Mouse (Mus musculus) heart, adult 2 months (tissue): ENCODE measurements at regions not wholly inside any gene's neighbourhood (a gene's known extent, or its start where the extent isn't known, plus 50 kb on each side); places are given as distances from the start of the nearest gene placed in this dataset.
A peak's percentile ranks its signal among the peaks of the same experiment; 100 is the strongest.

Experiments
- DNase-seq, 2 experiments: peaks; one replicate each; pipeline ENCODE4 v3.0.0; 2021
- H3K27ac ChIP-seq: fragments of 200-600 bp; 2 replicates; pipeline ENCODE4 v1.8.1; 2022
- H3K27me3 ChIP-seq: fragments of 200-500 bp; 2 replicates; pipeline ENCODE4 v1.6.1; 2012; ENCODE audit warnings: mild to moderate bottlenecking, low read length, inconsistent platforms, mixed read lengths; ENCODE audit not compliant: control insufficient read depth, insufficient read depth
- H3K36me3 ChIP-seq: fragments of 200-500 bp; 2 replicates; pipeline ENCODE4 v1.6.1; 2012; ENCODE audit warnings: low read length, inconsistent platforms; ENCODE audit not compliant: control insufficient read depth, insufficient read depth
- H3K4me1 ChIP-seq: fragments of 200-500 bp; 2 replicates; pipeline ENCODE4 v1.6.1; 2011; ENCODE audit warnings: low read length; ENCODE audit not compliant: control insufficient read depth, insufficient read depth
- H3K4me3 ChIP-seq: fragments of 200-600 bp; 2 replicates; pipeline ENCODE4 v1.8.1; 2022
- H3K79me2 ChIP-seq: fragments of 200-500 bp; replicated peaks from 2 replicates; pipeline ENCODE4 v1.6.1; 2012; ENCODE audit warnings: mild to moderate bottlenecking, inconsistent platforms, low read length, moderate library complexity, mixed read lengths; ENCODE audit not compliant: control insufficient read depth, insufficient read depth
- H3K9ac ChIP-seq: fragments of 200-500 bp; 2 replicates; pipeline ENCODE4 v1.6.1; 2012; ENCODE audit warnings: low read depth, mild to moderate bottlenecking, control low read depth, inconsistent platforms, low read length, mixed read lengths
- CTCF ChIP-seq: fragments of 200-600 bp; IDR thresholded peaks from 2 replicates; pipeline ENCODE4 v1.8.1; 2022; ENCODE audit warnings: antibody characterized with exemption, mild to moderate bottlenecking, moderate library complexity
- EP300 ChIP-seq: fragments of 200-500 bp; IDR thresholded peaks from 2 replicates; pipeline ENCODE4 v1.6.1; 2011; ENCODE audit warnings: low read depth, low read length, control low read depth; ENCODE audit not compliant: insufficient read depth
- POLR2A ChIP-seq: fragments of 200-500 bp; IDR thresholded peaks from 2 replicates; pipeline ENCODE4 v1.6.1; 2011; ENCODE audit warnings: mild to moderate bottlenecking, low read depth, low read length, control low read depth; ENCODE audit not compliant: insufficient read depth
- WGBS: fragments of 180-500 bp; shearing (Covaris S2); methylation state at CpG from one replicate; pipeline ENCODE4 v1.1.7; 2018; 5-methylcytosine and 5-hydroxymethylcytosine counted together
- intact Hi-C: fragments of 180-260 bp; cut with DNase I; formaldehyde crosslinking; loops from one replicate; pipeline ENCODE4 v1.15.1; 2025

DNA sequence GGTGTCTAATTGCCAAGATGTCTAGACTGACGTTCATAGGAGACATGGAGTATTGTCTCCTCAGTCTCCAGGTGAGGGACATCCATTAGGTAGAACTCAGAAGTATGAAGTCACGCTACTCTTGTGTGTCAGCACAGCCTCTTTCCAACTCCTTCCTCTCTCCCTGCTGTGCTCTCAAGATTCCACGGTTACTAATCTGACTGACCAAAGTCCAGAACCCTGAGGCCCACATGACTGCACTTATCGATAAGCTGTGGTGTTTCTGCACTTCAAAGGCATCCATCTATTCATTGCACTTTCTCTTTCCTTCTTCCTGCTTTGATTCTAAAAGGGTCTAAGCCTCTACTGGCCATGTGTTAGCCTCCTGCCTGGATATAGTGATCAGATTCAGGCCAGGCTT, 107.4 kb upstream of the Neo1 start:
- 82% methylated on average over 4 of the region's 4 CpGs for WGBS
- Histone ChIP-seq H3K36me3 (no peaks in the 10 kb centered on the region), H3K27ac (no peak overlapping the region)

DNA sequence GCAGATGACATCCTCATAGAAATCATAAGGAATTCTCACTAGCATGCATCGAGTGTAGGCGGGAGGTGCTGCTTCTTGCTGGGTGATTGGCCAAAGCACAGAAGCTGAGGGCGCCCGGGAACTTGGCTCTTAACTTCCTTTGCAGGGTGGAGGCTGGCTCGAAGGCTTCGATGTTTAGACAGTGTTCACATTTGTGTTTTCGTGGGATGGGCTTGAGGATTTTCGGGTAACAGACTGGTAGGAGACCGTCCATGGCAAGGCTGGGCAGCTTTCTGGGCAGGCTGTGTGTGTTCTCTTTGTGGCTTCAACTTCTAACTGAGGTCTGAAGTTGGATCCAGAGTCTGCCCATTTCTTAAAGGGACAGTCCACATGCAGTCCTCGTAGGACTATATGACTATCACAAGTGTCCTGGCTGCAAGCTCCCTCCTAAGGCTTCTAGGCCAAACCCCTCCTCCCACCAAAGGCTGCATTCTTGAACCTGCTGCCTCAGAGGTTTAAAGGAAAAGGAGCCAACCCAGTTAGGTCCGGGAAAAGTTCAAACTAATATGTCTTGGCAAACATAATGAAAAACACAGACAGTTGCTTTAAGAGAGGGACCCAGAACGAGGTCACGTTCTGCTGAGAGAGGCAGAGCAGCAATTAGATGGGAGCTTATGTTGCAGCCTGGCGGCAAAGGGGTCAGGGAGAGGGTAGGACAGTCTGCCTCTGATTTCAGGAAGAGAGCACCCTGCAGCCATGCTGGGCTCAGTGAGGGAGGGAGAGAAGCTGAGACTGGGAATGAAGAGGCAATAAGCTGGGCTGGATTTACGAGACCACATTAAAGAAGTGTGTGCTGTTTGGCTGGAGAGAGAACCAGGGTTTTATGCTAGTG, 98.2 kb upstream of the Neo1 start:
- no peaks in the 10 kb centered on the region for H3K36me3 ChIP-seq
- intact Hi-C loops, result loop anchor here (5.0 kb wide), 2 partner anchors 52 to 67 kb away; no protein-coding TSS in a partner anchor
- H3K4me3 ChIP-seq, result peak overlapping the region; percentile 39
- H3K4me1 ChIP-seq, result peaks cover 7% of the 10 kb centered on the region; the same call in 1 of the 2 replicates
- H3K9ac ChIP-seq, result peak overlapping the region; percentile 75
- no peaks in the 10 kb centered on the region for H3K79me2 ChIP-seq
- no peaks in the 10 kb centered on the region for H3K27me3 ChIP-seq
- DNase-seq, result peak; percentile 40 to 46
- TF ChIP-seq EP300 (no peak), CTCF (no peak), POLR2A (peak; percentile 56; the same call in 1 of the 2 replicates)
- 19% methylated on average over 15 of the region's 15 CpGs for WGBS
- H3K27ac ChIP-seq, result peak overlapping the region; percentile 50

More for the DNA sequence above, 107.4 kb upstream of the Neo1 start:
- Histone ChIP-seq H3K27me3 (no peaks in the 10 kb centered on the region), H3K9ac (no peak overlapping the region), H3K4me1 (no peaks in the 10 kb centered on the region), H3K79me2 (no peaks in the 10 kb centered on the region), H3K4me3 (no peak overlapping the region)
- intact Hi-C loops, result no loop called here
- TF ChIP-seq POLR2A (no peak), EP300 (no peak), CTCF (no peak)
- no peak for DNase-seq

DNA sequence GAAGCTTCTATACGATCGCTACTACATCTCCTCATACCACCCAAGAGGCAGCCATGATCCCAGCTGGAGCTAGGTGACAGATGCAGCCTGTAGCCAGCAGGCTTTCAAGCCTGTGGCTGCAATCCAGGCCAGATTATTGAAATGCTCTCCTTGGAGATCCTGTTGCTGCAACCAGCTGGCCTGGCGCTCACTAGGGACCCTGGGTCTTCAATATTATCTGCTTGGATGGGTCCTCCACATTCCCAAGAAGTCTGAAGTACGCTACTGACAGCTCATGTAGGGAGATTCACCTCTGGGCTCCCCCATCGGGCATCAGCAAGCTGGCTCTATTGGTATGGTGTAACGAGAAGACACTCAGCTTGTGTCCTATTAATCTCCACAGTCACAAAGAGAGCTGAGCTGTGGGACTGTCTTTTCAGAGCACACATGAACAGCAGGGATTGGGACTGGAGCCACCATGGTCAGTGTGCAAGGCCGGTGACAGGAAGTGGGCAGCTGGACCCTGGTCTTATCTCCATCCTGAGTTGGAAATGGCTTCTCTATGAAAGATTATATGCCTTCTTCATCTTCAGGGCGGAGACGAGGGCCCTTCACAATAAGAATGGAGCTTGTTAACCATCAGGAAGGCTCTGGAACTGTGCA, 93.6 kb upstream of the Neo1 start:
- H3K4me1 ChIP-seq, result peaks cover 7% of the 10 kb centered on the region; the same call in 1 of the 2 replicates
- no peaks in the 10 kb centered on the region for H3K36me3 ChIP-seq
- DNase-seq, result peak; percentile 17 to 24
- TF ChIP-seq EP300 (no peak), CTCF (no peak), POLR2A (no peak)
- no peak overlapping the region for H3K27ac ChIP-seq
- no peaks in the 10 kb centered on the region for H3K79me2 ChIP-seq
- 67% methylated on average over 9 of the region's 9 CpGs for WGBS
- intact Hi-C loops, result loop anchor here (5.0 kb wide), 2 partner anchors 48 to 63 kb away; no protein-coding TSS in a partner anchor
- H3K4me3 ChIP-seq, result no peak overlapping the region
- no peak overlapping the region for H3K9ac ChIP-seq
- H3K27me3 ChIP-seq, result no peaks in the 10 kb centered on the region

DNA sequence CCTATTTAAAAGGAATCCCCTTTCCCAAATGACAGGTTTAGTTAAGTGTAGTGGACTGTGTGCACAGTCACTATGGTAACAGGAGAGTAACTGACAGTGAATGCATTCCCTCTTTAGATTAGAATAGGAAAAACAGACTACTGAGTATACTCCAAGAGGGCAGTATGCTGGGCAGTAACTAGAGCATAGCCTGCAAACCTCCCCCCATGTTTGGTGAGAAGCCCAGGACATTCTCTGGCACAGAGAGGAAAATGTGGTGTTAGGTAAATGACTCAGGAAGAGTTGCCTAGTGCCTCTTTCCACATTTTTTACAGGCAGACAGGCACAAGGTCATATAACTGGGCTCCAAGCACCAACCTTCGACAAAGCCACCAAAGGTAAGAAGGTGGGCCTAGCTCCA, 93.0 kb upstream of the Neo1 start:
- Histone ChIP-seq H3K27me3 (no peaks in the 10 kb centered on the region), H3K4me3 (no peak overlapping the region), H3K36me3 (no peaks in the 10 kb centered on the region), H3K9ac (no peak overlapping the region), H3K4me1 (peaks cover 6% of the 10 kb centered on the region; the same call in 1 of the 2 replicates), H3K79me2 (no peaks in the 10 kb centered on the region), H3K27ac (no peak overlapping the region)
- 58% methylated on average over 1 of the region's 1 CpGs for WGBS
- TF ChIP-seq CTCF (no peak), EP300 (0 out of 2 replicates have a peak, but pooled peaks have one; percentile 13)
- intact Hi-C loops, result no loop called here
- peak in 1 of 2 experiments; percentile 32 for DNase-seq

DNA sequence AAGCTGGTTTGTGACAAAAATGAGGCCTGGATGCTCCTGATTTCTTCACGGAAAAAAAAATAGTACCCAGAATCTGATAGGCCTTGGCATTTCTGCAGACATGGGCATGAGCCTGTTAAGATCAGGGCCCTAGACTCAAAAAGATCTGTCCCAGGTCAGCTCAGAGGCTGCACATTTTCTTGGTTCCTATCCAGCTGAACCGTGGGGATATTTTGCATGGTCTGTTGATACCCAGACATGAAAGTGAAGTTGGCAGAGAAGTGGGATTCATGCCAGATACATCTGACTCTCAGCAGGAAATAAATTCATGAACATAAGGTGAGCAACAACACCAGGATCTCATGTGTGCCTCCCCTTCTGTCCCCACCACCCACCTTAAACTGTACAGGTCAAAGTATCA, 91.8 kb upstream of the Neo1 start:
- intact Hi-C loops, result no loop called here
- H3K4me3 ChIP-seq, result no peak overlapping the region
- 60% methylated on average over 2 of the region's 2 CpGs for WGBS

DNA sequence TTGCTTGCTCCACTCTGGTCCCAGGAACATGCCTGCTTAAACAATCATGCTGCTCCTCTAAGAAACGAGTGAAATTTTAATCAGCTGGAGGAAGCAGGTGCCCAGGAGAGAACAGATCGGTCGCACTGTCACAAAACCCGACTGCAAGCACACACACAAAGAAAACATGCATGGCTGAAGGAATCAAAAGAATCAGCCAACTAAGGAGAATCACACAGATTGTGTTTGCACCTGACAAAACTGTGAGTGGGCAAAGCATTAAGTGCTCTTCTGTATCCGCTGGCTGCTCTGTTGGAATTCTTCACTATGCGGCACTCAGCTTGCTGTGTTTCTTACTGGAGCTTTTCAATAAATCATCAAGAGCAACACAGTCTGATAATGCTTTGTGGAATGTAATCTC, 89.6 kb upstream of the Neo1 start:
- H3K4me3 ChIP-seq, result no peak overlapping the region
- no peak for DNase-seq
- WGBS, result 79% methylated on average over 6 of the region's 6 CpGs
- H3K27ac ChIP-seq, result no peak overlapping the region
- H3K79me2 ChIP-seq, result no peaks in the 10 kb centered on the region
- intact Hi-C loops, result no loop called here
- no peak overlapping the region for H3K9ac ChIP-seq
- no peaks in the 10 kb centered on the region for H3K36me3 ChIP-seq
- no peaks in the 10 kb centered on the region for H3K27me3 ChIP-seq
- H3K4me1 ChIP-seq, result peaks cover 3% of the 10 kb centered on the region; the same call in 1 of the 2 replicates
- TF ChIP-seq CTCF (no peak), EP300 (no peak), POLR2A (no peak)

More for the DNA sequence above, 91.8 kb upstream of the Neo1 start:
- no peak for TF ChIP-seq EP300
- TF ChIP-seq POLR2A, result no peak
- TF ChIP-seq CTCF, result no peak
- Histone ChIP-seq H3K4me1 (peaks cover 3% of the 10 kb centered on the region; the same call in 1 of the 2 replicates), H3K27me3 (no peaks in the 10 kb centered on the region), H3K9ac (no peak overlapping the region), H3K79me2 (no peaks in the 10 kb centered on the region), H3K27ac (no peak overlapping the region), H3K36me3 (no peaks in the 10 kb centered on the region)
- DNase-seq, result no peak
